Mouse (Mus musculus): ENCODE results near the gene Abcd3.

DNA sequence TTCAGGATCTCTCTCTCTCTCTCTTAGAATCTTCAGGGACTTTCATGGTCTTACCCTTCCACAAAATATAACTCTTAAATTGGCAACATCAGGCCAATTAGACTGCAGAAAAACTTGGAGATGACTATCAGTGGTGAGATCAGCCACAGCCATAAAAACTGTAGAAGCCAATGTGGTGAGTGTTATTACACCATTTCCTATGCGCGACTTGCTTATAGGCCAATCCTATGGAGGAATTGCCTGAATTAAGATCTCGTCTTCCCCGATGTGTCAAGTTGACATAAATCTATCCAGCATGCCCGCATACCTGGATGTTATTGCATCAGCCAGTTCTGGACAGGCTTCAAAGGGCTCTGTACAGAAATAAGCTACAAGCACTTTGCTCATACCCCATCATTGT lies 28.2 kb upstream of the Abcd3 start:
- TF ChIP-seq CTCF (IDR thresholded peaks at IDR 0.05; ENCODE audit: low read depth, low read length) (no peak), POLR2A (IDR thresholded peaks at IDR 0.05; ENCODE audit: extremely low read depth, insufficient read depth, low read length) (no peak)
